Mouse (Mus musculus): ENCODE measurements around the gene Rd3. TPM values are rescaled to one million over a fixed set of nuclear protein-coding genes. Genes with fewer than 3 reads are reported as not detected.

Rd3 gene
- polyA plus RNA-seq (2016; fragmentation: Nextera tagmentation; extraction: Ambion mirVana): 4.4 and 5.3 TPM in 2 replicates

GRCm38 (mm10) chr1:191977187-191977586 lies at the start of gene Rd3:
Gene Rd3 (plus strand): TSS chr1:191977370.
- Histone ChIP-seq H3K4me3 (no peak within 1 kb of the TSS), H3K27me3 (no peaks in the 10 kb centered on the region), H3K9ac (no peak within 1 kb of the TSS), H3K4me1 (peaks cover 37% of the 10 kb centered on the region), H3K36me3 (no peaks in the 10 kb centered on the region), H3K27ac (no peak within 1 kb of the TSS), H3K9me3 (replicated peaks) (no peaks in the 10 kb centered on the region), H3K4me2 (replicated peaks) (no peak within 1 kb of the TSS)
- 0 out of 2 replicates have a peak, but pooled peaks have one; percentile 28 for ATAC-seq (ENCODE audit: low FRiP score)
- 56% methylated on average over 5 of the region's 5 CpGs for WGBS

GRCm38 (mm10) chr1:191928345-191928744 lies 48.8 kb upstream of the Rd3 start:
- WGBS: 76% methylated on average over 7 of the region's 7 CpGs

GRCm38 (mm10) chr1:191929065-191929464 lies 48.1 kb upstream of the Rd3 start:
- no peak for ATAC-seq (ENCODE audit: low FRiP score)
- 76% methylated on average over 8 of the region's 8 CpGs for WGBS

More at GRCm38 (mm10) chr1:191928345-191928744, 48.8 kb upstream of the Rd3 start:
- Histone ChIP-seq H3K9me3 (replicated peaks) (no peaks in the 10 kb centered on the region), H3K4me2 (replicated peaks) (no peak overlapping the region), H3K4me1 (no peaks in the 10 kb centered on the region), H3K9ac (no peak overlapping the region), H3K36me3 (no peaks in the 10 kb centered on the region), H3K27me3 (peaks cover 10% of the 10 kb centered on the region), H3K27ac (no peak overlapping the region), H3K4me3 (no peak overlapping the region)
- ATAC-seq (ENCODE audit: low FRiP score): no peak

GRCm38 (mm10) chr1:191929897-191930524 lies 47.2 kb upstream of the Rd3 start:
- 68% methylated on average over 12 of the region's 12 CpGs for WGBS
- Histone ChIP-seq H3K4me3 (no peak overlapping the region), H3K4me1 (no peaks in the 10 kb centered on the region), H3K9me3 (replicated peaks) (no peaks in the 10 kb centered on the region), H3K27me3 (peaks cover 11% of the 10 kb centered on the region), H3K36me3 (no peaks in the 10 kb centered on the region), H3K9ac (no peak overlapping the region), H3K4me2 (replicated peaks) (no peak overlapping the region), H3K27ac (no peak overlapping the region)
- ATAC-seq (ENCODE audit: low FRiP score): no peak

More at GRCm38 (mm10) chr1:191929065-191929464, 48.1 kb upstream of the Rd3 start:
- Histone ChIP-seq H3K9me3 (replicated peaks) (no peaks in the 10 kb centered on the region), H3K4me1 (no peaks in the 10 kb centered on the region), H3K27ac (no peak overlapping the region), H3K9ac (no peak overlapping the region), H3K4me2 (replicated peaks) (no peak overlapping the region), H3K4me3 (no peak overlapping the region), H3K36me3 (no peaks in the 10 kb centered on the region), H3K27me3 (peaks cover 11% of the 10 kb centered on the region)

- Histone ChIP-seq H3K4me2 (replicated peaks) (no peak overlapping the region), H3K36me3 (no peaks in the 10 kb centered on the region), H3K27ac (no peak overlapping the region), H3K27me3 (peaks cover 11% of the 10 kb centered on the region), H3K9ac (no peak overlapping the region), H3K4me1 (no peaks in the 10 kb centered on the region), H3K4me3 (no peak overlapping the region), H3K9me3 (replicated peaks) (no peaks in the 10 kb centered on the region)
- WGBS: 84% methylated on average over 3 of the region's 3 CpGs
- no peak for ATAC-seq (ENCODE audit: low FRiP score)
Observed at GRCm38 (mm10) chr1:191930525-191931105, 46.6 kb upstream of the Rd3 start.

GRCm38 (mm10) chr1:191932286-191932985 lies 44.7 kb upstream of the Rd3 start:
- WGBS: 66% methylated on average over 8 of the region's 8 CpGs
- Histone ChIP-seq H3K27me3 (peaks cover 11% of the 10 kb centered on the region), H3K4me3 (no peak overlapping the region), H3K9me3 (replicated peaks) (no peaks in the 10 kb centered on the region), H3K36me3 (no peaks in the 10 kb centered on the region), H3K4me1 (no peaks in the 10 kb centered on the region), H3K4me2 (replicated peaks) (no peak overlapping the region), H3K9ac (no peak overlapping the region), H3K27ac (no peak overlapping the region)
- ATAC-seq (ENCODE audit: low FRiP score): no peak

GRCm38 (mm10) chr1:191932986-191933632 lies 44.1 kb upstream of the Rd3 start:
- Histone ChIP-seq H3K27me3 (peaks cover 11% of the 10 kb centered on the region), H3K4me3 (no peak overlapping the region), H3K4me2 (replicated peaks) (no peak overlapping the region), H3K36me3 (no peaks in the 10 kb centered on the region), H3K9me3 (replicated peaks) (no peaks in the 10 kb centered on the region), H3K27ac (no peak overlapping the region), H3K4me1 (no peaks in the 10 kb centered on the region), H3K9ac (no peak overlapping the region)
- WGBS: 83% methylated on average over 4 of the region's 4 CpGs
- no peak for ATAC-seq (ENCODE audit: low FRiP score)

GRCm38 (mm10) chr1:191943638-191944037 lies 33.5 kb upstream of the Rd3 start:
- Histone ChIP-seq H3K27ac (no peak overlapping the region), H3K27me3 (no peaks in the 10 kb centered on the region), H3K36me3 (no peaks in the 10 kb centered on the region), H3K4me2 (replicated peaks) (no peak overlapping the region), H3K9me3 (replicated peaks) (no peaks in the 10 kb centered on the region), H3K4me3 (no peak overlapping the region), H3K9ac (no peak overlapping the region), H3K4me1 (no peaks in the 10 kb centered on the region)
- ATAC-seq (ENCODE audit: low FRiP score): no peak
- WGBS: 84% methylated on average over 6 of the region's 6 CpGs

- H3K4me3 ChIP-seq: no peak overlapping the region
- no peak overlapping the region for H3K4me2 ChIP-seq (replicated peaks)
- H3K36me3 ChIP-seq: no peaks in the 10 kb centered on the region
- no peak for ATAC-seq (ENCODE audit: low FRiP score)
- no peaks in the 10 kb centered on the region for H3K27me3 ChIP-seq
- no peaks in the 10 kb centered on the region for H3K9me3 ChIP-seq (replicated peaks)
- no peak overlapping the region for H3K27ac ChIP-seq
- WGBS: 92% methylated on average over 8 of the region's 8 CpGs
- H3K4me1 ChIP-seq: no peaks in the 10 kb centered on the region
- no peak overlapping the region for H3K9ac ChIP-seq
Observed at GRCm38 (mm10) chr1:191945341-191945740, 31.8 kb upstream of the Rd3 start.

GRCm38 (mm10) chr1:191945756-191946155 lies 31.4 kb upstream of the Rd3 start:
- no peak overlapping the region for H3K4me2 ChIP-seq (replicated peaks)
- H3K36me3 ChIP-seq: no peaks in the 10 kb centered on the region
- H3K4me1 ChIP-seq: no peaks in the 10 kb centered on the region
- no peaks in the 10 kb centered on the region for H3K9me3 ChIP-seq (replicated peaks)
- H3K9ac ChIP-seq: no peak overlapping the region
- whole genome bisulfite sequencing: 81% methylated on average over 5 of the region's 5 CpGs
- no peak for ATAC-seq (ENCODE audit: low FRiP score)
- H3K4me3 ChIP-seq: no peak overlapping the region
- H3K27me3 ChIP-seq: no peaks in the 10 kb centered on the region
- no peak overlapping the region for H3K27ac ChIP-seq

- Histone ChIP-seq H3K27me3 (no peaks in the 10 kb centered on the region), H3K4me1 (no peaks in the 10 kb centered on the region), H3K9me3 (replicated peaks) (no peaks in the 10 kb centered on the region), H3K9ac (no peak overlapping the region), H3K36me3 (no peaks in the 10 kb centered on the region), H3K4me2 (replicated peaks) (no peak overlapping the region), H3K27ac (no peak overlapping the region), H3K4me3 (no peak overlapping the region)
- WGBS: 73% methylated on average over 7 of the region's 7 CpGs
- ATAC-seq (ENCODE audit: low FRiP score): no peak
Observed at GRCm38 (mm10) chr1:191946261-191946660, 30.9 kb upstream of the Rd3 start.

- Histone ChIP-seq H3K4me2 (replicated peaks) (no peak overlapping the region), H3K9me3 (replicated peaks) (no peaks in the 10 kb centered on the region), H3K4me3 (no peak overlapping the region), H3K9ac (no peak overlapping the region), H3K4me1 (no peaks in the 10 kb centered on the region), H3K27me3 (no peaks in the 10 kb centered on the region), H3K36me3 (no peaks in the 10 kb centered on the region), H3K27ac (no peak overlapping the region)
- no peak for ATAC-seq (ENCODE audit: low FRiP score)
- WGBS: 87% methylated on average over 2 of the region's 2 CpGs
Observed at GRCm38 (mm10) chr1:191946835-191947234, 30.3 kb upstream of the Rd3 start.
